Mouse (Mus musculus): ENCODE measurements around the gene Gm5148.

Gm5148 gene

DNA sequence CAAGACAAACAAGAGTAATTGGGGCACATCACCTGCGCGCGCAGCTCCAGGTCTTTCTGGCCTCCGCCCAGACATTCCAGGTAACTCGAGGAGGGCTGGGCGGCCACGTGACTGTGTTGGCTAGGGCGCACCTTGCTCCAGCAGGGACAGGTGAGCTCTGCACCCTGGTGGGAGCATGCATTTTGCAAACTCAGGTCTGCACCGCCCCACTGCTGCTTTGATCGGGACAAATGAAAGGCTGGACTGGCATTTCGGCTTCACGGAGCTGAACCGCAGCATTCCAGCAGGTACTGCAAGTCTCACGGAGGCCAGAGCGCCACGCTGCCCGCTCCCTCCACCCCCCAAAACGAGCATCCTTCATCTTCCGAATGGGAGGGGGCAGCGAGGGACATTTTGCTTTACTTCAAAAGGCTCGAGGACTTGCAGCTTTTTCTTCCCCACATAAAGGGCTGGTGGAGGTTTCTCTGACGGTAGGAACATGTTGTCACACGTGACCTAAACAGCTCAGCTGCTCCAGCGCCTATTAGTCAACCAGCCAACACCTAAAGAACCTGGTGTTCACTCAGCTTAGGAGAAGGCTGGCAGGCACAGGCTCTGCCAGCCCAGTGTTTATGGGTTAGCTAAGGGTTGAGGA is at the start of gene Gm5148:
Gm5148 (minus strand) TSS at position 320 of the 634 bp plus-strand sequence.
- DNase-seq (ENCODE audit: low spot score) = peak; percentile 21

DNA sequence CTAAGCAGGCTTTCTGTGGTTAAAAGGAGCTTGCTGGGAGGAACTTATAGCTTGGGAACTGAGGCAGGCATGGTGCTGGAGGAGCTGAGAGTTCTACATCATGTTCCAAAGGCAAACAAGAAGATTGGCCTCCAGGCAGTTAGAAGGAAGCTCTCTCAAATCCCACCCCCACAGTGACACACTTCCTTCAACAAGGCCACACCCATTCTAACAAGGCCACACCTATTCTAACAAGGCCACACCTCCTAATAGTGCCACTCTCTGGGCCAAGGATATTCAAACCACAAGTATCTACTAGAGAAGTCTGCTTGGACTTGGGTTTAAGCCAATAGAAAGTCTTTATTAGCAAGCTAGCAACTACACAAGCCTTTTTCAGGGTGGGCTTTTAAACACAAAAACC is 46.7 kb upstream of the Gm5148 start:
- no peak for DNase-seq (ENCODE audit: low spot score)

DNA sequence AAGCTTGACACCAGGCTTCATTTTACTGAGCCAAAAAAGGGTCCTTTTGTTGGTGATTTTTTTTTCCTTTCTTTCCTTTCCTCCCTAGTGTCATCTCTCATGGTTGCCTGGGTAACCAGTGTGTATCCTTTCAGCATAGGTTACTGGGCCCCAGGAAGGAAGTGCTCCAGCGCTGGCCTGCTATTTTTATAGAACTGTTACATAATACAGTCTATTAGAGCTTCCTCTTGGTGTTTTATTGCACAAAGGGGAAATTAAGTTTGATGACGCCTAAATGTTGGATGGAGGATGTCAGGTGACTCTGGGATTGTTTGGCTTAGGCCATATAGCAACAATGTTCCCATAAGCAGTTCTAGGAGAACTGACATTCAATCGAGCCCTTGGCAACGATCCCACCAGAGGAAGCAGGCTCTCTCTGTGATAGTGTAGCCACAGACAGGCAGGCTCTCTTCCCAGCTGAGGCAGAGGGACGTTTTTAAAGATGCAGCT is 45.0 kb upstream of the Gm5148 start:
- DNase-seq (ENCODE audit: low spot score) = no peak

DNA sequence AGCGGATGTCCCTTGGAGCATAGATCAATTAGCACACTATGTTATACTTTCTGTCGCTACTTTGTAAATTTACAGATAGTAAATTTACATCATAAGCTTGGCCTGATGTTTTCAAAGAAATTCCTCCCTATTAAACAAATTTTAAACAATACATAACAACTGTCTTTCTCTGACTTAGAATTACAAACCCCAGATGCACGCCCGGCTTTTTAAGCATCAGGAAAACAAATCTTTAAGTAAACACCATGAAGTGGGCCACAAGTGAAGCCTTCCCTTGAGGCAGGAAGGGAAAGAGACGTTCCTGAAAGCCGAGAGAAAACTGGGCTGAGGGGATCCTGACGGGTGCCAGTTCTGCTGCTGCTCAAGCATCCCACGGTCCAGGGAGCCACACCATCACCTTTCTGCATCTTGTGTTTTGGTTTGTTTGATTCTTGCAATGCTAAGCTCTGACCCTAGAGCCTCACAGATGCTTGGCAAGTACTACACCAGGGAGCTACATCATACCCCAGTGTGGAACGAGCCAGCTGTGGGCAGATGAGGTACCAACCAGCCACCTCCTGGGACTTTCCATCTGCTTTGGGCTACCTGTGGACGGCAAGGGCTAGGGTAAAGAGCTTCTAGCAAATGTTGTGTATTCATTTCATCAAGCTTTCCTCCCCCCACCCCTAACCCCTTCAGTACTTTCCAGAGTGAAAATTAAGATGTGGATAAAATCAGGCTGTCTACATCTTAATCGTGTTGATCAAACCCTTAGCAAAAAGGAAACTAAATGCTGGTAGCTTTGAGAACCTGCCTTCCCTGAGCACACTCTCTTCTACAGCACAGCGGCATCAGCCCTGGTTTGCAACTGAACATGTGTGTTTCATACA is 43.1 kb upstream of the Gm5148 start:
- DNase-seq (ENCODE audit: low spot score) = no peak

DNA sequence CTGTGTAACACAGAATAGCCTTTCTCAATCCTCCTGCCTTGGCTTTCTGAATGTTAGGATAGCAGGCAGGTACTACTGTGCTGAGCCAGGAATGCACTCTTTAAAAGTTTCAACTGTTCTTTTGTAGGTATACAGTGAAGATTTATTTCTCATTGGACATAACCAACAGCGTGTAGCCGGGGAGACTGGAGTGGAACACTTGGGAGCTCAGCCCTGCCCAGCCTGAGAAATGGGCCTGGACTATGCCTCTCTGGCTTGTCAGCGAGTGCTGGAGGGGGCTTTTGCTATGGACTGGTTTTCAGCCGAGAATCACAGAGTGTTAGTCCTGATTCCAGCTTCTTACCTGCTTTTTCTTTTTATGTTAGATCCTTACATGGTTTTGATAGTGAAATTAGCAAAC is 42.3 kb upstream of the Gm5148 start:
- DNase-seq (ENCODE audit: low spot score) = no peak

DNA sequence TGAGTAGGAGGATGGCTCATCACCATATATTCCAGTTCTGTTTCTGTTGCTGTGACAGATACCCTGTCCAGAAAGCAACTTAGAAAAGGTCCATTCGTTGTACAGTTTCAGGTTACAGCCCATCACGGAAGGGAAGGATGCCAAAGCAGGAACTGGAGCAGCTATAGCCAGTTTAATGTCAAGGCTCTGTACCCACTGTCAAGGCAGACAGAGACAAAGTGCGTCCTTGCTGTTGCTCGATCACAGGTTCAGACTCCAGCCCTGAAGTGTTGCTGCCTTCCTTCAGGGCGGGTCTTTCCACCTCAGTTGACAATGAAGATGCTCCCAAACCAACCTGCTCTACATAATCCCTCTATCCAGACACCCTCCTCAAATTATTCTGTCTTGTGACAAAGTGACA is 41.7 kb upstream of the Gm5148 start:
- no peak for DNase-seq (ENCODE audit: low spot score)

DNA sequence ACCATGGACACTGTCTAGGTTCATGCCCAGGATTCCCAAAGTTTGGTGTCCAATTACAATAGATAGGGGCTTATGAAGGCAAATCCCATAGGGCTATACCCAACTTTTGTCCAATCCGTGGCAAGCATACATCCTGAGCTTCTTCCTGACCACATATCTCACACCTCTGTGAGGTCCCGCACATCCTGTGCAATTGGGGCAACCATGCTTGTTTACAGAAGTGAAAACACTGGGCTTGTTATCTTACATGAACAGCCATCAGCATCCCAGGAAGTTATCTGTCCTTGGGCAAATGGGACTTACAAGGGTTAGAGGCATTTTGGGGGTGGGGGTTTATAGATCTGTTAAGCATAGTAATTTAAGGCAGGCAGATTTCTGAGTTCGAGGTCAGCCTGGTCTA is 41.0 kb upstream of the Gm5148 start:
- no peak for DNase-seq (ENCODE audit: low spot score)

DNA sequence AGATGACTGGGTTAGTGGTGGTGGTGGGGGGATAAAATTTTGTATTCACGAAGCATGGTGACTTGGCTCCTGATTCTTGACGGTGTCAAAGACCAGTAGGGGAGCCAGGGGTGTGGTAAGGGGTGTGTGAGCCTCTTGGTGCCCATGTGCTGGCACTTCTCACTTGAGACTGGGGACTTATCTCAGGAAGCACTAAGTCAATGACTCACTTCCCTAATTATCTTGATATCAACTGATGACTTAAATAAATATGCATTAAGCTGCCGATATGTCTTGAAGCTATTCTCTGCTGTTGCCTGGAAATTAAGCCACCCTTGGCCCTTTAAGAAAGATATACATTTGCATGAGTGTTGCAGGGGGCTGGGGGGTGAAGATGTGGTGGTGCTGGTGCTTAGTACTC is 38.0 kb upstream of the Gm5148 start:
- DNase-seq (ENCODE audit: low spot score) = no peak

DNA sequence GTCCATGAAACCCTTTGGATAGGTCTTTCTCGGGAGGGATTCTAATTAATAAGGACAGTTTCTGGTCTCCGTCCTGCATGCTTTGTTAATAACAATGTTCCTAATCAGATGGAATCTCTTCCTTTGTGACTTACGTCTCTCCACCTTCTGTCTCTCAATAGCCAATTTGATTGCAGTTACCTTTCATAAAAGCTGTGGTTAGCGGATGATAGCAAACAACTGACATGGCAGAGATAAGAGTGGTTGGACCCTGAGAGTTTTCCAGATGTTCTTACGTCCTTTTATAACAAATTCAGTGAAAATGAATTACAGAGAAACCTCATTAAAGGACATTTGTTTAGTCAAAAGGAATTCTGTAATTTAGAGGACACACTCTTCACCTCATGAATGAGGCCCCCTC is 37.5 kb upstream of the Gm5148 start:
- no peak for DNase-seq (ENCODE audit: low spot score)

DNA sequence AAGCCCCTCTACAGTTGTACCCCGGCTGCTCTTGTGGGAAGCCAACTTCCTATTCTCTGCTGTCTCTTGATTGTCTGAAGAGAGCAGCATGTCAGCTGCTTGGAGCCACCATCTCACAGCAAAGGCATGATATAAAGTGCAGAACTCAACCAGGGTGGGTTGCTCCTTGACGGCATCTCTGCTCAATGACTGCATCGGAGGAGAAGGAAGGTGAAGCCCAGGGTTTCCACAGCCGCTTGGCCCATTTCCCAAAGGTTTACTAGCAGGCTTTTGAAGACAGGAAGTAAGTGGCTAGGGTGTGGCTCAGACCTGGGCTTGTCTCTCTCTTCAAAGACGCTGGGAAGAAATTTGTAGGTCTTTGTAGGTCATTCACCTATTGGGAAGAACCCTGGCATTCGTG is 36.6 kb upstream of the Gm5148 start:
- no peak for DNase-seq (ENCODE audit: low spot score)

DNA sequence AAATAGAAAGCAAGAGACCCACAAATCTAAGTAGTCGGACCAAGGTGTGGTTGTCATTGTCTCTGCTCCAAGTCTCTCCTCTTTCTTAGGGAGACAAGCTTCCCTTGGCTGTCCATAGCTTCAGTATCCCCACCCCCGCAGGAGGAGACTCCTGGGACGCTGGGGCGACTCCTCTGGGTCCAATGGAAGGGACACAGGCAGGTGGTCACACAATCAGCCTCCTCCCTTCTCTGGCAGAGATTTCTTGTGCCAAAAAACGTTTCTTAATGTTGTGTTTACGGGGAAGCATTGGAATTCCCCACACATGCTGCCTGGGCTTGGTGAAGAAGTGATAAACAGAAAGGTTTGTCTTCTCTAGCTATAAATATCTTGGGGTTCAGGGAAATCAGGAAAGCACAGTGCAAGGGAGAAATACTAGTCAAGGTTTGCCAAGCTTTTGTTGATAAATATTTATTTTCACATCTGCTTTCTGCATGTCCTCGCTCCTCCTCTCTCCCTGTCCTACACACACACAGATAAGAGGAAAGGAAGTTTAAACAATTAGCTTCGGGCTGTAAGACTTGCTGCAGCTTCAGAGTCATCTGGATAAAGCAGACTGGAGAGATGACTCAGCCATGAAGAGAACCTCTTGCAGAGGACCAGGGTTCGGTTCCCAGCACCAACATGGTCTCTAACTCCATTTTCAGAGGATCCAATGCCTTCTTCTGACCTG is 34.5 kb upstream of the Gm5148 start:
- DNase-seq (ENCODE audit: low spot score) = no peak

DNA sequence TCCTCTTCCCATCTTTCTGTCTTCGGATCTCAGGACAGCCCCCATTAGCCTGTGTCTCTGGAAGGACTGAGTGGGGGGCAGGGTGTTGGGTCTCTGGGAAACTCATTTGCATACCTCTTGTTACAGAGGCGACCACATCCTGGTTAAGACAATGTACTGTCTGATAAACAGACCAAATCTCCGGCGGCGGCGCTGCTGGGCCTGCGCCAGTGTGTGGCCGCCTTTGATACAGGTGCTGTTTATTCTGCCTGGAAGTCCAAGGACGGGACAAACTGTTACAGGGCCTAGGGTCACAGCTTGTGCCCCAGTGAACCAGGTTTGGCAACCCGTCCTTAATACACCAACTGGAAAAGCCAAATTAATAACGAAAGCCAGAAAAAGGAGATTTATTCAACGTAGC is 33.8 kb upstream of the Gm5148 start:
- no peak for DNase-seq (ENCODE audit: low spot score)

DNA sequence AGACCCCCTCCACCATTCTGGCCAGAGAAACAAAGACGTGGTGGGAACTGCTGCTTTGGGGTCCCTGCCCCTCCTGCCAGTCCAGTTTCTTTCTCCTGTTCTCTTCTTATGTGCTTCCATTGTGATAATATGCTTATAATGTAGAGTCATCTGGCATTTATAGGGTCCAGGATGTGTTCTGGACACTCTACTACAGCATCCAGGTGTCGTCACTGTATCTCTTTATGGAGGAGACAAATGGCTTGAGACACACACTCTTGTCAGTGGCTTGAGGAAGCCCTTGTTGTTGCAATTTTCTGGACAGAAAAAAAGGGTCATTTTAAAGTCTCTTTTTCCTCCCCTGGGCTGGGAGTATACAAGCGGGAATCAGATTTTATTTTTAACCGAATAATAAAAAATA is 33.3 kb upstream of the Gm5148 start:
- DNase-seq (ENCODE audit: low spot score) = no peak

DNA sequence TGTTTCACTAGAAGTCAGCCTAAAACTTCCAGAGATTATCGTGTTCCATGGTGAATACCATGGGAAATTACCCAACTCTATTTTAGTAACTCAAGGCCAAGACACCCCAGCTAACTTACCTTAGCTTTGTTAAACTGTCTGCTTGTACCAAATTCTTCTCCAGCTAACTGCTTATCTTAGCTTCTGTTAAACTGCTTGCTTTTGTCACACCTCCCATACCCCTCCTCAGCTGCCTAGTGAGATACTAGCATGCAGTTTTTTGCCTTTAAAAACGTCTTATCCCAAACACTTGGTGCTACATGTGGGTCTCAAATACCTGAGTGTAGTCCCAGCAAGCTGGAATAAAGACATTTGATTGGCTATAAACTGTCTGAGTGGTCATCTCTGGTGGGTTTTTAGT is 31.7 kb upstream of the Gm5148 start:
- DNase-seq (ENCODE audit: low spot score) = no peak

DNA sequence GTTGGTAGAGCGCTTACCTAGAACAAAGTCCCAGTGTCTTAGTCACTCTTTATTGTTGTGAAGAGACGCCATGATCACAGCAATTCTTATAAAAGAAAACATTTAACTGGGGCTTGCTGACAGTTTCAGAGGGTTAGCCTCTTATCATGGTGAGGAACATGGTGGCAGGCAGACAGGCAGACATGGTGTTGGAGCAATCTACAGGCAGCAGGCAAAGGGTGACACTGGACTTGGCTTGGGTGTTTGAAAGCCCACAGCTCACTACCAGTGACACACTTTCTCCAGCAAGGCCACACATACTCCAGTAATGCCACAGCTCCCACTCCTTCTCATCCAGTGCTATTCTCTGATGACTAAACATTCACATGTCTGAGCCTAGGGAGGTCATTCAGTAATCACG is 30.3 kb upstream of the Gm5148 start:
- no peak for DNase-seq (ENCODE audit: low spot score)

DNA sequence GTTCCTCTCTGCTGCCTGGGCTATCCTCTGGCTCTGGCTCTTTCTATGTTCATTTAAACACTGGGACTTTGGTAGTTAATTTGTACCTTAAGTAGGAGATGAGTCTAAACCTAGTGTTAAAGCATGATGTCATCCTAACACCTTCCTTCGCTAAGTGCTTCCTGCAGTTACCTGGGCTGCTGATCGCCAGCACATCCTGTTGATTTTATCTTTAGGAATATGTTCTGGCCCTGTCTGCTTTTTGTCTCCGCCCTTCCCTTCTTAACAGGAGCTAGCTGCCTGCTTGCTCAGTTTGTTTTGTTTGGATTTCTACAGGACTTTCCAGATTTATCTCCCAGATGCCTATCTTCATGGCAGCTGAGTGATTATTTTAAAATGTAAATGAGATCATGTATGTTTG is 28.9 kb upstream of the Gm5148 start:
- no peak for DNase-seq (ENCODE audit: low spot score)

DNA sequence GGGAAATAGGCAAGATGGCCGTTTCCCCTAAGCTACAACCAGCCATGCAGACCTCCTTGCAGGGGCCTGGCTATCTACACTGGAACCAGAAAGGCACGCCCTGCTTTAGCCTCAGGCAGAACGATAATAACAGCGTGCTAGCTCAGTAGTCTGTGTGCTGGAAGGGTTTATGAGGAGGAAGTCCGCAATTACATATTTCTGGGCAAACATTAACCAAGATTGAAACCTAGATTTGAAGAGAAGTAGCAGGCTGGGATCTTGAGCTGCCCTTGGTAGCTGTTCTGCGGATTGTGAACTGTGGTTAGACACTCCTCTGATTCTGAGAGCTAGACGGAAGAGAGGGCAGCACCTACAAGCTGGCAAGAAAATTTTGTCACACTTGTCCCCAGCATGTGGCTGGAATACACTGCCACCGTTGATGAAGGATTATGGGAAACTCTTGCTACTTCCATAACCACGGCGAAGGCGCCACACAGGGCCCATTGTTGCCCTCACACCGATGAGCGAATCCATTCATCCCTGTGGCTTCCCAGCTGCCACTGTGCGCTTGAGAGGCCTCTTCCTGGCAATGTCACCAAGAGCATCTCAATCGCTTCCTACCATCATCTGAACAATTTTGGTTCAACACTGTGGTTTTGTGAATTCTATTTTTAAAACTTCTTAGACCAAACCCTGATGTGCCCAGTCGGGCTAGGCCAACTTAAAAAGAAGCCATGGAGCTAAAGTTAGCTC is 23.9 kb upstream of the Gm5148 start:
- DNase-seq (ENCODE audit: low spot score) = no peak

DNA sequence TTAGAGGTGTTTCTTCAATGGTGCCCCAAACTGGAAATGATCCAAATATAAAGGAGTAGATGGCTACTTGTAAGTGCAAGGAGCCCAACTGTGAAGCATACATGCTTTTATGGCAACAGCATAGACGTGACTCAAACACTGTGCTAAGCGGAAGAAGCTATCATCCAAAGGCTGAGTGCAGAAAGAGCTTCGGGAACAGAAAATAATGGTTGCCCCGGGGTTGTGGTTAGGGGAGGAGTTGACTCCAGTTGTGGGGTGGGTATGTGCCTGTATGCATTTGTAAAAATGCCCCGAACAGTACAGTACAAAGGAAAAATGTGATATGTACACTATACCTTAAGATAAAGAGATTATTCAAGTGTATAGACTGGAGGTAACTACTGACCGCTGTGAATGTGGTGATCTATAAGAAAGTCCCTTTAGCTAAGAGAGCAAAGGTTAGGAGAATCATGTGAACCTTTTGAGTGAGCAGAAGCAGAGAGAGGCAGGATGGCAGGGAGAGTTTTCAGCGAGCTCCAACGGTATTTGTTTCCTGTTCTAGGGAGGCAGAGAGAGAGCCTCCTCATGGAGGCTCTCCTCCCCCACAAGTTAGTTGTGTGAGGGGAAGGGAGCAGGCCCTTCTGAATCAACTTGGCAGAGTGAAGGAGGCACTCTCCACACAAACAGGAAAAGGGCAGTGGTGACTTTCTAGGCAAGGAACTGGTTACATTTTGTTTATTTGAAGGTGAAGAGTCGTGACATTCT is 23.1 kb upstream of the Gm5148 start:
- DNase-seq (ENCODE audit: low spot score) = no peak

DNA sequence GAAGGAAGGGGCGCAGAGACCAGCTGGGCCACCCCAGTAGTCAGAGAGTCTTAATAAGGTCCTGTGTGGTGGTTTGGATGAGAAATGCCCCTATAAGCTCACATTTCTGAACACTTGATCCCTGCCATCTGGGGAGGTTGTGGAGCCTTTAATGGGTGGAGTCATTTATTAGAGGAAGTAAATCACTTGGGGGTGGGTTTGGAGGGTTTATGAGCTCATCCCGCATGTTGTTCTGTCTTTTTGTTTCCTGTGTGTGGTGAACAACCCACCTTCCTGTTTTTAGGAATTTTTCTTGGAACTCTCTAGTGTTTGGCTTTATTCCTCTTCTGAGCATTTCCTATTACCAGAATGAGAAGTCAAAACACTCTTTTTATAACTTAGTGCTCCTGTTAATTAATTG is 19.8 kb upstream of the Gm5148 start:
- DNase-seq (ENCODE audit: low spot score) = no peak

DNA sequence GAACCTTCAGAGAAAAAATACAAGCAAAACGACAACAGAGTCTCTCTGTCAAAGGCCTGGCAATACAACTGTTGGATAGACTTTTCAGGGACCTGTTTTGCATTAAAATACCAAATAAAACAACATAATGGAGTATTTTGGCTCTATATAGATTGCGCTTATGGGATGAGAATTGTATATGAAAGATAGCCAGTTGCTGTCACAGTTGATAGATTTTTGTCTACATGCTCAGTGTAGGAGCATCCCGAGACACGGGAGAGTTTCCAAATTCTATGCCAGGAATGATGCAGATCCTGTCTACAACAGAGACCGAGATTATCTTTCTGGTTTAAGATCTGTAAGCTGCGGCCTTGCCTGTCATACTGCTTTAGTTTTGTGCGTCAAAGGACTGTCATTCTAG is 15.7 kb upstream of the Gm5148 start:
- no peak for DNase-seq (ENCODE audit: low spot score)

DNA sequence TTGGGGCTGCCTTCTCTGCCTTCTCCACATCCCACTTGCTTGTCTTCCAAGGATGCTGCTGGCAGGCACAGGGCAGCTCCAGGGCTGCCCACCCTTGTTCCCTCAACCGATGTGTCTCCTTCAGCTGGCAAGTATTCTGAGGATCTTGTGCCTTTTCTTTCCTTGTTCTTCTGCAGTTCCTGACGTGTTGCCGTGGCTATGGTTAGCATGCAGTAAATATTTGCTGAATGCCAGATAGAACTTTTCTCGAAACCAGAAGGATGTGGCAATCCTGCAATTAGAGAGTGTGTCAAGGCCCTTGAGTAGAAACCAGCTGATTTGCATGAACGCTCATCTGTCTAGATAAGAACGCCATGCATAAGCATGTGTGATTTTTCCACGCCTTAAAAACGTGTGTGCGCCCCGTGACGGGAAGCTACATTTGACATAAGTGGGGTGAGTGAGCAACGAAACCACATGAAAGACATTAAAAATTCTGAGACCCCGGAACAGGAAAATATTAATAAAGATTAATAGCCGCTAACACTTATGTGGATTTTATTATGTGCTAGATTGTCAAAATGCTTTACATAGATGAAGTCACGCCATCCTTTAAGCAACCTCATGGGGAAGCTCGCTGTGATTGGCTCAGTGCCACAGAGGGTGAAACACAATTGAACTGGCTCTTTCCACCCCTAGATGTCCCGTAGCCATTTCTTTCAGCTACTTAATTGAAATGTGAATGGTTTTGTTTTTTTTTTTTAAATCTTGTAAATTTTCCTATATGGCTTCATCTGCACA is 14.1 kb upstream of the Gm5148 start:
- DNase-seq (ENCODE audit: low spot score) = no peak
